Mouse (Mus musculus) Patski (cell line): ENCODE results near the gene Amotl1. TPM values are rescaled to one million over a fixed set of nuclear protein-coding genes. Genes with fewer than 3 reads are reported as not detected.

Source experiments
- ATAC-seq: fragments of 100-300 bp; one replicate; pipeline ENCODE4 v1.8.0; 2021
- CTCF ChIA-PET: fragments of 350-600 bp; sonication (Branson Sonifier 250); formaldehyde crosslinking; loops from one replicate; lab custom pipeline; 2022; ENCODE audit warnings: inconsistent platforms; lab: Charles Lee
- POLR2A ChIA-PET: fragments of 350-600 bp; sonication (Branson Sonifier 250); formaldehyde crosslinking; loops from one replicate; lab custom pipeline; 2022; ENCODE audit warnings: antibody characterized with exemption, inconsistent platforms; lab: Charles Lee
- DNase-seq: peaks from one replicate; pipeline ENCODE4 v3.0.0-alpha.2; 2011; ENCODE audit warnings: low read depth, low spot score
- H3K27me3 ChIP-seq: fragments of 371-371 bp; one replicate; pipeline ENCODE4 v1.5.1; 2021
- CTCF ChIP-seq: fragments of 100-300 bp; IDR thresholded peaks from one replicate; pipeline ENCODE4 v1.5.1; 2021
- in situ Hi-C: fragments of 300-500 bp; cut with MboI; formaldehyde crosslinking; loops from 3 replicates; pipeline ENCODE4 v1.11.1; 2018; ENCODE audit warnings: low pct_unique_long_range_greater_than_20kb, mixed read lengths
- polyA plus RNA-seq: library from polyadenylated mRNA; unstranded; gene quantifications from one replicate; pipeline ENCODE4 v1.2.3, GENCODE M21; 2021

Amotl1 gene
- polyA plus RNA-seq, 1 experiment from 2014 or later = 44.1 TPM

DNA sequence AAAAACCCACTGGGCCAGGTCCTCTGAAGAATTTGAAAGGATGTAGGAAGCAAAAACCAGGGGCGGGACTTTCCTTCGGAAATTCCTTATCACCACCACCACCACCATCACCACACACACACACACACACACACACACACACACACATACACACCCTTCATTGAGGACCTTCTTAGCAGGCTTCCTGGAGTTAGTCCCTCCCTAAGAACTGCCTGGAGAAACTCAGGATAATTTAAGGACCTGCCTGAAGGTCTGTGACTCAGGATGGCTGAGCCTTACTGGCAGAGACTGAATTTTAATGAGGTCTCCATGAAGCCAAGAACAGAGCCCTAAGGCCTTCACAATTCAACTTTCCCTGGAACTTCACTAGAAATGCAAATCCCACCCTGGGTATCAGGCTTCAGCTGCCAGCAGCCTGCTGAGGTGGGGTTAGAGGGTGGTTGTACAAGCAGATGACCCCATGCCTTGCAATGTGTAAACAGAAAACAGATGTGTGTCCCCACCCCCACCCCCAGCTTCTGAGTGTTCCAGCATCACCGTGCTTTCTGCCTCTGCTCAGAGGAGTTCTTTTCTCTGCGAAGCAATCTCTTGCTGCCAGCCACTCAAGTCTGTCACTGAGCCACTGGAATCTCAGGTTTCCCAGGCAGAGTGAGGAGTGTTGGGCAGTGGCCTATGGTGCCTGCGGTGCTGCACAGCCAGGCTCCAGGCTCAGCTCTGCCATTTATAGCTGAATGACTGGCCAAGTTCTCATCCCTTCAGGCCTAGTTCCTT lies 2.4 kb downstream of the Amotl1 start:
- peak; percentile 44 for DNase-seq
- no peaks in the 10 kb centered on the region for H3K27me3 ChIP-seq
- in situ Hi-C loops = no loop called here
- ChIA-PET POLR2A (interaction anchor here (0.6 kb wide), 1 partner anchor 33 kb away, joined by 4 read pairs; no protein-coding TSS in a partner anchor), CTCF (interaction anchor here (1.1 to 2.3 kb wide), 2 partner anchors 10 to 23 kb away, joined by 3 to 6 read pairs; no protein-coding TSS in a partner anchor)
- TF ChIP-seq CTCF = no peak
- peak; percentile 56 for ATAC-seq

DNA sequence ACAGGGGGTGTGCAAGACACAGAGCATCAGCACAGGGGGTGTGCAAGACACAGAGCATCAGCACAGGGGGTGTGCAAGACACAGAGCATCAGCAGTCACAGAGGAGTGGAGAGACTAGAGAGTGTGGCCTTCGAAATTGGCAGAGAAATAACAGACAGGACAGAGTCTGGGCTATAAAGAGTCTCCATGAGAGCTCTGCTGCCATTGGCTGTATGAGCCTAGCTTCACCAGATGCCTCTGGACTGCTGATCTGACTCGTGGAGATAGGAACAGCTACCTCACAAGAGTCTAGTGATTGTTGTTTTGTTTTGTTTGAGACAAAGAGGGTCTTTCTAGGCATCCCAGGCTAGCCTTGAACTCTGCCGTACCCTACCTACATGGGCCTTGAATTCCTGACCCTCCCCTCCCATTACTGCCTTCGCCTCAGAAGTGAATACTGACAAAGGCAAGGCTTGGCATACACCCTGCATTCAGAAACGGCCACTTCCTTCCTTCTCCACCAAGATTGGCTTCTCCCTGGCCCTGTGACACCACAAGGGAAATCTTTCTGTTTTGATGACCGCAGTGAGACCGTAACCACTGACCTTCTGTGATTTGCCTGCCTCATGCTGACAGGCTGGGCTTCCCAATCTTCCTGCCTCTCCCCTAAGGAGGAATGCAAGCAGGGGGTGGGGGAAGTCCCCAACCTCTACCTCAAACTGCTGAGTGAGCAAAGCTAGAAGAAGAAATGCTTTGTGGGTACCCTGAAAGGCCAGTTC lies 3.4 kb downstream of the Amotl1 start:
- in situ Hi-C loops = no loop called here
- DNase-seq = no peak
- peak; percentile 49 for ATAC-seq
- H3K27me3 ChIP-seq = no peaks in the 10 kb centered on the region
- ChIA-PET CTCF (no interaction called here), POLR2A (no interaction called here)
- TF ChIP-seq CTCF = no peak

DNA sequence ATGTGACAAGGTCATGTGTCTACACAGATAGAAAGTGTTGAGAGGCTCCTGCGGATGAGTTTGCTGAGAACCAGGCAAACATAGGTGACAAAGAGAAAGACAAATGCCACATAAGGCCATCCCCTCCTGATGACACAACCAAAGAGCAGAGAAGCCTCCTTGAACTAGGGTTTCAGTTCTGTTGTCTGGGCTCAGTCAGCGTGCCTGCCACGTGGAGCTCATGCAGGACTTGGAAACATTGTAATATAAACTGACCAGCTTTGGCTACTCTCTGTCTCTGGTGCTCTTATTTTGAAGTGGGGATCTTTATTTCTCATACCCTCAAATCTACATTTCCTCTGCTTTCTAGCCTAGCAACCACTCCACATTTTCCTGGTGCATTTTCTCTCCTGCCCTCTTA lies 8.6 kb downstream of the Amotl1 start:
- DNase-seq (no peak), ATAC-seq (no peak)
- POLR2A ChIA-PET = no interaction called here
- CTCF ChIA-PET = interaction anchor here (1.4 kb wide), 1 partner anchor 128 kb away, joined by 4 read pairs; no protein-coding TSS in a partner anchor
- no peak for TF ChIP-seq CTCF
- in situ Hi-C loops = no loop called here
- no peaks in the 10 kb centered on the region for H3K27me3 ChIP-seq

DNA sequence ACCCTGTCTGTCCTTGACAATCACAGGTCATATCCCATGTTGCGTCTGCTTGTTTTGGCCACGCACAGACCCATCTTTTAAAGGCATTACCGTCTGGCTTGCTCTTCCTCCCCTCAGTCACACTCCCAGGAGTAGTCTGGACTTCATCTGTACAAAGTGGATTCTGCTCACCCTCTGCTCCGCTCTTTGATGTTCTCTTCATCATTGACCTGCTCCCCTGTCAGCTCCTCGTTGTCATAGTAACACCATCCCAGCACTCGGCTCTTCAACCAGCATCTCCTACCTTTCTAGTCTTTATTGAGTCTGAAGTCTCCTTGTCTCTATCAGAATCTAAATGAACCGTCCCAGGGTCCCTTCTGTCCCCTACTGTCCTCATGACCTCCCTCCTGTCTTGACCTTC lies 9.3 kb downstream of the Amotl1 start:
- in situ Hi-C loops = no loop called here
- no peak for TF ChIP-seq CTCF
- no peak for DNase-seq
- ChIA-PET CTCF (interaction anchor here (1.4 to 1.8 kb wide), 2 partner anchors 17 to 129 kb away, joined by 4 read pairs; no protein-coding TSS in a partner anchor), POLR2A (no interaction called here)
- H3K27me3 ChIP-seq = no peaks in the 10 kb centered on the region
- no peak for ATAC-seq

DNA sequence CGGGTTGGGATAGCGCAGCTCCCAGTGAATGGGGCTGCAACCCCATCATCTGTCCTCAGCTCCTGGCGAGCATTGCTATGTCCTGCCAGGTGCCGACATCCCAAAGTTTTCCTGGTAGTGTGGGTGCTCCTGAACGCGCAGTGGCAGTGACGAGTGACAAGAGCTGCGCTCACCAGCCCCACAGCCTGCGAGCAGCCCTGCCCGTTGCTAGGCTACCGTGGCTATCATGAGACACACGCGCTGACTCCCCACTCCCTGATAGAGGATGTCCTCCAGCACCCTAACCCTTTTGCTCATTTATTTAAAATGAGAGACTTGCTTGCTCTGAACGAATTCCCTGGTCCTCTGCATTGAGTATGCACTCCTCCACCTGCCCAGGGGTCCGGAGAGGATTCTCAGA lies 10.7 kb downstream of the Amotl1 start:
- POLR2A ChIA-PET = interaction anchor here (0.6 kb wide), 1 partner anchor 995 kb away, joined by 4 read pairs; no protein-coding TSS in a partner anchor
- no peaks in the 10 kb centered on the region for H3K27me3 ChIP-seq
- no peak for TF ChIP-seq CTCF
- in situ Hi-C loops = no loop called here
- CTCF ChIA-PET = interaction anchor here (1.8 kb wide), 1 partner anchor 19 kb away, joined by 4 read pairs; no protein-coding TSS in a partner anchor
- DNase-seq = no peak
- no peak for ATAC-seq

DNA sequence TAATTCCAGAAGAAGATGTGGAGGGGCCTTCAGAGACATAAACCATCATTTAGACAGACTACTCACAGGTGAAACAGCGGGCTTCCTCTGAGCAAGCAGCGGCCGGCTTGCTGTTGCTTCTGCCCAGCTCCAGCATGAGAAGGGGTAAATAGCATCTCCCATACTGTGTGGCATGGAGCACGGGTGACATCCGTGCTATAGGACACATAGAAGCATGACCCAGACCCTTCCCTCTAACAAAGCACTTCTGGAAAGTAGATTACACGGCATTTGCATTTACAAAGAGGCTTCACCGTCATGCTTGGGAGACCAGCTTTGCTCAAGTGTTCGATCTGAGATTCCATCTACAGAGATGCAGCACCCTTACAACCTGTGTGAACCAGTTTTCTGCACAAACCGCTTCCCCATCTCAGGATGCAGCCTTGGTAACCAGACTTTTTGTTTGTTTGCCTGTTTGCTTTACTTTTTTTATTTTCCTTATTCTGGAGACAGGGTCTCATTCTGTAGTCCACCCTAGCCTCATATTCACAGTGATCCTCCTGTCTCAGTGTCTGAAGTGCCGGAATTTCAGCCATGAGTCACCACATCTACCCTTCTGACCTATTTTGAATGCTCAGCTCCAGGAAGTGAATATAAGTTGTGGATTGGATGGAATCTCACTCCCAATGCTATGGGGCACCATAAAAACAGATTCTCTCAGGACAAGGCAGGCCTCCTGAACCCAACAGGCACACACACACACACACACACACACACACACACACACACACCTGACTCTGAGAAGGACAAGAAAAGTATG lies 12.3 kb downstream of the Amotl1 start:
- in situ Hi-C loops = no loop called here
- ChIA-PET CTCF (interaction anchor here (0.7 to 1.1 kb wide), 3 partner anchors 10 to 31 kb away, joined by 3 read pairs; no protein-coding TSS in a partner anchor), POLR2A (no interaction called here)
- ATAC-seq = no peak
- no peak for DNase-seq
- no peak for TF ChIP-seq CTCF
- no peaks in the 10 kb centered on the region for H3K27me3 ChIP-seq

DNA sequence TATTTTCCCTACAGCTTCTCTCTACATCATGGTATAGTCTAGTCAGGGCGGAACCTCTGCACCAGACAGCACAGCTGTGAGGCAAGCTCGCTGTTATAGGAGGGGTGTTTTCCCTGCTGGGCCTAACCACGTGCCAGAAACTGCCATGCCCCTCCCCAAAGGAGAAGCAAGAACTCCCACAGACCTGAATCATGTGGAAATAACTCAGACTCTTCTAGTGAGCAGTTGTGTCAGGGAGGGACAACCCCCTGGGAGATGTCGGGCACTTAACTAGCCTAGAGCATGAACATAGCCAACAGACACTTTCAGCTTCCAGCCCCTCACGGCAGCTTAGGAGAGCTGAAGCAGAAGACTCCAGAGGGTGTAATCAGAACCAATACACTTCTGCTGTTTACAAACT lies 13.1 kb downstream of the Amotl1 start:
- TF ChIP-seq CTCF = no peak
- DNase-seq = no peak
- ATAC-seq = no peak
- in situ Hi-C loops = no loop called here
- ChIA-PET POLR2A (no interaction called here), CTCF (interaction anchor here (0.7 to 1.1 kb wide), 4 partner anchors 9 to 30 kb away, joined by 3 read pairs; no protein-coding TSS in a partner anchor)
- no peaks in the 10 kb centered on the region for H3K27me3 ChIP-seq

DNA sequence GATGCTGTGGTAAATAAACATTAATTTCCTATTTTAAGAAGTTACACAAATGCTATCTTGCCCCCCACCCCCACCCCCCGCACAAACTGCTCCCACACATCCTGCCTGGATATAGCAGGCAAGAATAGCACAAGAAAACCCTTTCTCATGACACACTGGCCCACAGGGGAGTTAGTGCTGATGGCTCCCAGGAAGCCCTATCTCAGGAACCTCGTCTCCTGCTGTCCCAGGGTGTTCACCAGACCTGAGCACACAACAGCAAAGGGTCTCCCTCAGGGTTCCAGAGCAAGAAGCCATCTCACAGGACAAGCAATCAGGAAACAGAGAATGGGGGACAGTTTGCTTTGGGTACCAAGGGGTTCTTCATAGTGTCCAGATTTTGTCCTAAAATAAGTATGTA lies 17.3 kb downstream of the Amotl1 start:
- CTCF ChIA-PET = interaction anchor here (1.2 kb wide), 1 partner anchor 25 kb away, joined by 3 read pairs; no protein-coding TSS in a partner anchor
- in situ Hi-C loops = no loop called here

DNA sequence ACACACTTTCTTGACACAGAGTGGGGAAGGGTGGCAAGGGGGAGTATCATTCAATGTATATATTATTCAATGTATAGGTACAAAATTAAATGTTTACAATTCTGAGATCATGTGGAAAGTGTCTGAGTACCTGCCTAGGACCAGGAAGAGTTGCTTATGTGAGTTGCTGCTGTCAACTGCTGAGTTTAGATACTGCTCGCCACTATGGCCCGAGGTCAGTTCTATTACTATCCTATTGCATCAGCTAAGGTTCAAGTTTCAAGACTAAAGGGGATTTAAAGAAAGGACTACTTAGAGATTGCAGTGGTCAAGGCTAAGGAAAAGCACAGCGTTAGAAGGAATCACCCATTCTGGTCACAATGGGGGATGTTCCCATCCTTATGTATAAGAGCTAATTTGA lies 18.9 kb downstream of the Amotl1 start:
- in situ Hi-C loops = no loop called here

More for the DNA sequence above, 17.3 kb downstream of the Amotl1 start:
- POLR2A ChIA-PET = interaction anchor here (1.0 kb wide), 1 partner anchor 11 kb away, joined by 3 read pairs; no protein-coding TSS in a partner anchor
- DNase-seq (no peak), ATAC-seq (no peak)
- TF ChIP-seq CTCF = no peak
- no peaks in the 10 kb centered on the region for H3K27me3 ChIP-seq

DNA sequence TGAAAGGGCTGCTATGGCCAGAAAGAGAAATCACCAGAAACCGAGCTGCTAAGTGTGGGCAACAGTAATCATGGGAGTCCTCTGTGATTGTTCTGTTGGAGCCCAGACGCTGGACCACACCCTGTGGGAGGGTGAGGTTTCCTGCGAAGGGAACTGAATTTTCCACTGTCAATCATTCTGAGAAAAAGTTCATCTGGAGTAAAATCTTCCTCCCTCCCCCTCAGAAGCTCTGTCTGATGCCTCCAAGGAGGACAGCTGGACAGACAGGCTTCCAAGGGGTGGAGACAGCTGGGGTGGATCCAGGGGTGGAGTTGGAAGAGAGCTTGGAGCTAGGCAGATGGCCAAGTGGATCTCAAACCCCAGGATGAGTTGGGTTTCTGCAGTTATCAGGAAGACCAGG lies 19.8 kb downstream of the Amotl1 start:
- ATAC-seq (no peak), DNase-seq (no peak)
- POLR2A ChIA-PET = no interaction called here
- CTCF ChIA-PET = interaction anchor here (1.5 kb wide), 1 partner anchor 23 kb away, joined by 4 read pairs; no protein-coding TSS in a partner anchor
- in situ Hi-C loops = no loop called here
- no peak for TF ChIP-seq CTCF
- H3K27me3 ChIP-seq = no peaks in the 10 kb centered on the region

More for the DNA sequence above, 18.9 kb downstream of the Amotl1 start:
- ChIA-PET CTCF (no interaction called here), POLR2A (no interaction called here)
- H3K27me3 ChIP-seq = no peaks in the 10 kb centered on the region
- no peak for DNase-seq
- no peak for ATAC-seq
- no peak for TF ChIP-seq CTCF
